Mouse (Mus musculus) urinary bladder, postnatal 36 days (tissue): ENCODE measurements around the gene Mapk1.
"Not testable (repeated sequence)": the region's sequence is repeated elsewhere in the genome, so short reads cannot be mapped to it uniquely, and the experiment has no call there.

Experiments used
- DNase-seq, 2 experiments: peaks; one replicate each; pipeline ENCODE4 v3.0.0; 2022; ENCODE audit warnings: low spot score in 2 of 2, mixed read lengths in 1 of 2

Gene Mapk1

DNA sequence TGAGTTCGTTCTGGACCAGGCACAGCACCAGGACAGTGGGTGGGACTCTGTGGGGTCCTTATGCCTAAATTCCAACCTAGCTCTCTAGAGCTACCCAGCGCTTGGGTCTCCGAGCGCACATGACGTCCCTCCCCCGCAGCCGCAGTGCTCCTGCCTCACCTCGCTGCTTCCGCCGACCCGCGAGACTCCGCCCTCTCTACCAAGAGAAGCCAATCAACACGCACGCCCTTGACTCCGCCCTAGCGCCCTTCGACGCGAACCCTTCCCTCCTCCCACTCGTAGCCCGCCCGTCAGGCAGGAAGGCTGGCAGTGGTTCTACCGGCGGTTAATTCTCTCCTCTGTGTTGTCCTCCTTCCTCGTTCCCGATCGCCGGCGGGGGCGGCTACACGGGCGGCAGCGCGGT, at the start of gene Mapk1:
Mapk1 (plus strand) TSS at position 252 of the 403 bp plus-strand sequence.
- DNase-seq = peak; percentile 93 to 96

DNA sequence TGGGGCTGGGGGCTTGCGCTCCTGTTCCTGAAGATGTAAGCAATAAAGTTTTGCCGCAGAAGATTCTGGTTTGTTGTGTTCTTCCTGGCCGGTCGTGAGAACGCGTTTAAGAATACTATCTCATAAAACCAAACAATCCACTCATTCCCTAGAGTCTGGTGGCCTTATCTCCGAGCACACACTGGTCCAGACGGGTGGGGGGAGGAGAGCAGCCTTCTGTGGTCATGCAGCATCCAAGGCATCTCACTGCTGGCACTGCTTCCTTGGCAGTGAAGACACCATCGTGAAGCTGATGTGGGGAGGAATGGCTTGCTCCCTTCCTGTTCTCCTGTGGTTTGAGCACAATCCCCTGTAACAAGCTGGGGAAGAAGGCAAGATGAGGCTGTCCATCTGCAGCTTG, 43.6 kb upstream of the Mapk1 start:
- no peak for DNase-seq

DNA sequence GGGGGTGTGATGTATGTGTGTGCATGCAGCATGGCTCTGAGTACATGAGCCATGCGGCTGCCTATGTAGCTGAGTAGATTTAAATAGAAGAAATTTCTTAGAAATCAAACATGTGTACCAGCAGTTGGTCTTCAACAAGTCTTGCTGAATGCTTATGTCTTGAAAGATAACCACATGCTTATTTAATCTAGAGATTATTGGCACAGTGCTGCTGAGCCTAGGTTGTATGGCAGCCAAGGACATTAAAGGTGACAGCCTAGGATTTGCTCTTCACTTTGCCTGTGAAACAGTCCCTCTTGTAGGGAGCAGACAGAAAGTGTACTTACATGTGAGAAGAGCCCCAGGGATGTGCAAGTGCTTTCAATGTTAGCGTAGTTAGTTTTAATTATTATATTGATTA, 42.1 kb upstream of the Mapk1 start:
- DNase-seq = no peak

DNA sequence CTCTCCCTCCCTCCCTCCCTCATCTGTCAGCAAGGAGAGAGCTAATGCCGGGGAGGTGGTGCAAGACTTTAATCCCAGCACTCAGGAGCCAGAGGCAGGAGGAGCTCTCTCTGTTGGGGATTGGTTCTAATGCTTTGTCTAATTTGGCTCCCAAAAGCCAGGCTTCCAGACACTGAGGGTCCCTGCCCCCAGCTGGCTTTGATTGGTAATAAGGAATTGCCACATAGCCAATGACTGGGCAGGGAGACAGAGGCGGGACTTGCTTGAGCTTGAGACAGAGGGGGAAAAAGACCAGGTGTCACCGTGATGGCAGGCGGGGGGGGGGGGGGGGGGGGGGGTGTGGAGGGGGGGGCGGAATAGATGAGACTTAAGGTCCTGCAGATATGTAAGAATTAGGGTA, 24.6 kb upstream of the Mapk1 start:
- DNase-seq = no peak

DNA sequence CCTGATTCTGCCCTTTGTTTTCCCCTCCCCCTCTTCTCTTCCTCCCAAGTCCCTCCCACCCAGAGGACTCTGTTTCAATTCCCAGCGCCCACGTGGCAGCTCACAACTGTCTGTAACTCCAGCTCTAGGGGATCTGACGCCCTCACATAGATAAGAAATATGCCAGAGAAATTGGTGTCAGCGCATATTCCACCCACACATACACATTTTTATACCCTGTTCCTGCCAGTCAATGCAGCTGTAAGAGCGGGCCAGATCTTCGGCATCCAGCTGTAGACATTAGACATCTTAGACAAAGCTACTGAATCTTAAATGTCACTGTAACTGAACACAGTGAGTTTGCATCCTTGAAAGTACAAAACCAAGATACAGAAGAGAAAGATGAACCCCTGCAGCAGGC, 23.3 kb upstream of the Mapk1 start:
- no peak for DNase-seq

DNA sequence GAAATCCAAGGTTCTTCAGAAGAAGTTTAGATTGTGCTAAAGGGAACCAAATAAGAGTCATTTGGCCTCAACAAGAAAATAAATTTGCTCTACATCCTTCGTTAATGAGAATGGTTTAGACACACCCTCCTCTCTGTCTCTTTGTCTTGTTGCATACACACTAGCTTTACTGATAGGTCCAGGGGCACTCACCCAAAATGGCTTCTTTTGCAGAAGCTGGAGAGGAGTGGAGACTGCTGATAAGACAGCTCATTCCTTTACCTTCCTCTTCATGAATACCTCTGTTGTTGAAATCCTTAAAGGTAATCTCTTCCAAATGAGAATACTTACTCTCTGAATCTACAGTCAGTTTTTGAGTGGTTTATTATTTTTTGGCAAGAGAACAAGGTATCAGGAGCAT, 18.0 kb upstream of the Mapk1 start:
- no peak for DNase-seq

DNA sequence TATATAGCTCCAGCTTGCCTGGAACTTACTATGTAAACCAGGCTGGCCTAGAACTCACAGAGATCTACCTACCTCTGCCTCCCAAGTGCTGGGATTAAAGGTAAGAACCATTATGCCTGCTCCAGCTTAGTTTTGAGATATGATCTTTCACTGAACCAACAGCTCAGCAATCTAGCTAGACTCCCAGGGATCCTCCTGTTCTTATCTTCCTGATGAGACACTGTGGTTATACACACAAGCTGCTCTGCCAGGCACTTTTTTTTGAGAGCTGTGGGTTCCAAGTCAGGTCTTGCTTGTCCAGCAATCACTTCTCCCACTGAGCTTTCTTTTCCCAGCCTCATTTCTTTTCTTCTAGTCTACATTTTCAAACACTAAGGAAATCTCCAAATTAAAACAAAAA, 16.9 kb upstream of the Mapk1 start:
- no peak for DNase-seq

DNA sequence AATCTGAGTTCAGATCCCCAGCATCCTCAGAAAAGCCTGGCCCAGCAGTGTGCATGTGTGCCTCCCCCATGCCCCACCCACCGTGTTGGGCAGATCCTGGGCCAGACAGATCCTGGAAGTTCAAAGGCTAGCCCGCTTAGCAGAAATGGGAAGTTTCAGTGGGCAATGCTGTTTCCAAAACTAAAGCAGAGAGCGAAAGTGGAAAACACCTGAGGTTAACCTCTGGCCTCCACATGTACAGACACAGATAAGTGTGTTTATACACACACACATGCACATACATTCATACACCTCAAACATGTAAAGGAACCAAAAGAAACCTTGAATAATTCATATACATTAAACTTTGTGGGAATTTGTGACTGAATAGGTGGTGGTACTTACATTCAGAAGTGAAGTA, 5.1 kb upstream of the Mapk1 start:
- no peak for DNase-seq

DNA sequence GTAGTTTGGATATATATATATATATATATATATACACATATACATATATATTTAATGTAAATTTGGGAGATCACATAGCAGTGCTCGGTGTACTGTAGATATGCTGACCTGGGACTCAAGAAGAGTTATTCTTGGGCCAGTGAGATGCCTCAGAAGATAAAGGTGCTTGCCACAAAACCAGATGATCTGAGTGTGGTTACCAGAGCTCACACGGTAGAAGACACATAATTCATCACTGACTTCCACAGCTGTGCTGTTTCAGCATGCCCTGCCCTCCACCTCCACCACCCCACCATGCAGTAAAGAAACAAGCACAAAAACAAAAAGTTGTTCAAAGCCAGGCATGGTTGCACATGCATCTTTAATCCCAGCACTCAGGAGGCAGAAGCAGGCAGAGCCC, 4.4 kb upstream of the Mapk1 start:
- DNase-seq = no peak

DNA sequence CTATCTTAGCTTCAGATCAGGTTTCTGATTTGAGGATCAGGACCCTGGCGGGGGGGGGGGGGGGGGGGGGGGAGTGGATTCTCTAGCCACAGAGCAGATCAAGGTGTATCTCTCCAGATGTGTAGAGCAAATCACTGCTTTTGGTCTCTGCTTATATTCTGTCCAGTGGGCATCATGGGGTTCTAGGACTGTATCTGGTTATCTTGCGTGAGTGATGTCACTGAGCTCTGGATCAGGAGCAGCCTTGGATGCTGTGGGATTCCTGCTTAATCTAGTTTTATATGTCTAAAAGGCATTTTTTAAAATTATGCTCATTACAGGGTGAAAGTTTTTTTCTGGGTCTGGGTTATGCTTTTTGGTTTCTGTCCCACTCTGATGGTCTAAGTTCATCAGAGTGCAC, 546 bp upstream of the Mapk1 start:
- DNase-seq = no peak

DNA sequence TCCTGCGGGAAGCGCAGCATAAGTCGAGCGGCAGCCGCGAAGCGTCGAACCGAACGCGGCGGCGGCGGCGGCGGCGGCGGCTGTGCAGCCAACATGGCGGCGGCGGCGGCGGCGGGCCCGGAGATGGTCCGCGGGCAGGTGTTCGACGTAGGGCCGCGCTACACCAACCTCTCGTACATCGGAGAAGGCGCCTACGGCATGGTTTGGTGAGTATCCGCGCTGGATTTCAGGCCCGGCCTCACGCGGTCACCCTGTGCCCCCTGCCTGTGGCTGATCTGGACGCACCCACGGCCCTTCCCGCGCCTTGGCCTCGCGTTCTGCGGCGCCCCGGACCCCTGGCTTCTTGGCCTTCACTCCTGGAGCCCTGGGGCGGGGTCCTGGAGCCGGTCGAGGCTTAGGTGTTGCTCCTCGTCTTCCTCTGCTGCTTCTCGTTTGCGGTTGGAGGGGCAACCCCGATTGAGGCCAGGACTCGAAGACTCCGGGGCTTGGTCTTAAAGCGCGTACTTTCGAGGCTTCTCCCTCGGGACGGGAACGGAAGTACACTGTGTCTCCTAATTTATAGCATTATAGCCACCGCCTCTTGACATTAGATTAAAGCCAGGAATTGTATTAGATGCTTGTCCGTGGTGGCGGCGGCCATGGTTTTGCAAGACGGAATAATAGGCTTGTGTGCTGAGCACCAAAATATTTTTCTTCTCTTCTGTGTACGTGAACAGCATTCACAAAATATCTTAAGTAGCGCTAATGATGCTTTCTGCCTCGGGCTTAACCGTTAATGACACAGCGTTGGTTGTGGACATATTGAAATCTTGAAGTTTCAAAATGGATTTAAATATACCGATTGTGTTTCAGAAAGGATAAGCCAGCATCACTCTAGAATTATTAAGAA, 596 bp downstream of the Mapk1 start:
- peak; percentile 51 to 54 for DNase-seq

DNA sequence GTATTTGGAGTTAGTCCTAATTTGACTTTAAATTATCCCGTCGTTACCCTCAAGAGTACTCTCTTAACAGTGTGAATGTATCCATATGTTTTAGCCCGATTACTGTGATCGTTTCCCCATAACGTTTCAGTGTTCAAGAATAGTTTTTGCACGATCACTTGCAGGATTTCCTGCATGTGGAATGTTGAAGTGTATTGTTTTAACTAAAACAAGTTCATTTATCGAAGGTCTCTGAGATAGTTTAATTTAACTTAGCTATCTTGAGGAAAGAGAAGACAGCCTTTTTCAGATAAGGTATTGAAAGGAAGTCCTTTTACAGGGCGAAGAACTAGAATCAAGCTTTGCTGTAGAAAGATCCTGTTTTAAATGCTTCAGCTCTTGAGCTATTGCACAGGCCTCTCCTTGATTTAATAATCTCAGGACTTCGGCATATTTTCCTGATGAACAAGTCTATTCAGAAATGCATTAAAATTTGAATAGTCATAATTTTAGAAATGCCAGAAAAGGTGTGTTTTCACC, 1.3 kb downstream of the Mapk1 start:
- DNase-seq = no peak

DNA sequence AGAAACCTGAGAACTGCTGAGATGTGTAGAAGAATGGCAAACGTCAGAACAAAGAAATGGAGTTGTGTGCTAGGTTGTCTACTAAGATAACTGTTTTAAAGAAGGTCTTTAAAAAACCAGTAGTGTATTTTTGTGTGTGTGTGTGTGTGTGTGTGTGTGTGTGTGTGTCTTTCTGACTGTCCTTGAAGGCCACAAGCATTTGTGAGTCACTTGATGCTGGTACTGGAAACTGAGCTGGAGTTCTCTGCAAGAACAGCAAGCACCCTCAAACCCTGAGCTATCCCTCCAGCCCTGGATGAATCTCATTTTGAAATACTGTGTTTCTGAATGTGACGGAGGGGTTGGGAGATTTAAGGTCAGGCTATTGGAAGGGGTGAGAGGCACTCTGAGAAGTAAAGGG, 4.1 kb downstream of the Mapk1 start:
- DNase-seq = no peak

DNA sequence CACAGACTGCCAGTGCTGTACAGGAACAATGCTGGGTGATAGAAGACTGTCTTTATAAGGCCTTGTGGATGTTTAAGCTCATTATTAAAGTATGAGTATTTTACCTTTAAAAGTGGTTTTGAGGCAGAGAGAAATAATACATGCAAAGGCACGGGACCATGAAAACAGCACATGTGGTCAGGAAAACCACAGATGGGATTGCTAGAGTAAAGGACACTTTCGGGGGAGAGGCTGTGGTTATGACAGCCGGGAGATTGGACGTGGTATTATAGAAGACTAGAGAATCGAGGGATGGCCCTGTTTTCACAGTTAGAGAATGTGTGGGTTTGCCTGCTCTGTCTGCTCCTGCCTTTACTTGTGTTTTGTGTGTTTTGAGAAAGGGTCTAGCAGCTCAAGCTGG, 5.7 kb downstream of the Mapk1 start:
- no peak for DNase-seq

DNA sequence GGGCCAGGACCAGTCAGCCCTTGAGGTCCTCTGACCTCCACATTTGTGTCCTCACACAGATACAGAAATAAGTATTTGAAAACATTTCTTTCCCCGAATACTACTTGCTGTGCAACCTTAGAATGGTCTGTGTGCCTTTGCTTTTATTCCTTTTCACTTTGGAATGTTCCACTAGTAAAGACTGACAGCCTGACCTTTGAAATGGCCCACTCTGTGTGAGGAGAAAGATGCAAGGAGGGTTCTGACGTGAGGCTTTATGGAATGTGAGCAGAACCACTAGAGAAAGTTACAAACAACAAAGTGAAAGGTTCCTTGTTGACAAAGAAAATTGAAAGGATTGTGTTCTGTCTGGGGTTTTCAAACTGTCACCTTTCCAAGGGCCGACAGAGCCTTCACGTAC, 6.8 kb downstream of the Mapk1 start:
- DNase-seq = no peak

DNA sequence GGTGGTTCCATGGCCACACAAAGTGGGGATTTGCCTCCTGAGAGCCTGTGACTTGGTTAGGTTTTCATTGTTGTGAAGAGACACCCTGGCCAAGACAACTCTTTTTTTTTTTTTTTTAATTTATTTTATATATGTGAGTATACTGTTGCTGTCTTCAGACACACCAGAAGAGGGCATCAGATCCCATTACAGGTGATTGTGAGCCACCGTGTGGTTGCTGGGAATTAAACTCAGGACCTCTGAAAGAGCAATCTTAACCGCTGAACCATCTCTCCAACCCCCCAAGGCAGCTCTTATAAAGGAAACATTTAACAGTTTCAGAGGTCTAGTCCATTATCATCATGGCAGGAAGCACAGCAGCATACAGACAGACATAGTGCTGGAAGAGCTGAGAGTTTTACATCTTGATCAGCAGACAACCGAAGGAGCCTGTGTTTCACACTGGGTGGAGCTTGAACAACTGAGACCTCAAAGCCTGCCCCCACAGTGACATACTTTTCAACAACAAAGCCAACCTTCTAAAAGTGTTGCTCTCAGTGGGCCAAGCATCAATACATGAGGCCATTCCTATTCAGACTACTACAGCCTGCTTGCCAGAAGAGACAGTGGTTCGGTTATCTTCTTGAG, 11.4 kb downstream of the Mapk1 start:
- DNase-seq = no peak

DNA sequence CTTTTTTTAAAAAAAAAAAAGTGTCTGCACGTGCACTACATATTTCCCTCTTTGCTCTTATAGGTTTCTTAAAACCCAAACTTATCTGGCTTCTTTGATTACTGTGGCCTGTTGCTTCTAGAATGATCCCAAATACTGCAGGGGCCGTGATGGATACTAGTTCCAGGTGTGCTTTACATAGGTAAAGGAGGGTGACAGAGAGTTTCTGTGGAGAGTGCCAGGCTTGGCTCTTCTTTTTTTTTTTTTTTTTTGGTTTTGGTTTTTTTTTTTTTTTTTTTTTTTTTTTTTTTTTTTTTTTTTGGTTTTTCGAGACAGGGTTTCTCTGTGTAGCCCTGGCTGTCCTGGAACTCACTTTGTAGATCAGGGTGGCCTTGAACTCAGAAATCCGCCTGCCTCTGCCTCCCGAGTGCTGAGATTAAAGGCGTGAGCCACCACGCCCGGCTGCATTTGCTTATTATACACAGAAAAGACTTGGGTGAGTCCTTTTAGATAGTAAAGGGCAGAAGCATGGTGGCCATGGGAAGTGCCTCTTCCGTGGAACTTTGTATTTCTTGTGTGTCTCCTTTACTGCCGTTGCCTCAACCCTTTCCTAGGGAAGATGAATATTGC, 13.0 kb downstream of the Mapk1 start:
- DNase-seq = not testable (repeated sequence)

DNA sequence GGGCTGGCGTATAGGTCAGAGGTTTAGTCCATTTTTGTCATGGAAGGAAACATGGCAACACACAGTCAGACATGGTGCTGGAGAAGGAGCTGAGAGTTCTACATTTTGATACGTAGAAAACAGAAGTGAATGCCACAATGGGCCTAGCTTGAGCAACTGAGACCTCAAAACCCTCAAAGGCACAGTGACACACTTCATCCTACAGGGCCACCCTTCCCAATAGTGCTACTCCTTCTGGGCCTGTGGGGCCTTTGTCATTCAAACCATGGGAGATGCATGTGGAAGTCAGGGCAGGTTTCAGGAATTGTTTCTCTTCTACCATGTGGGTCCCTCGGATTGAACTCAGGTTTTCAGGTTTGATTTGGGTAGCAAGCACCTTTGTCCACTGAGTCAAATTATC, 17.9 kb downstream of the Mapk1 start:
- DNase-seq = no peak

DNA sequence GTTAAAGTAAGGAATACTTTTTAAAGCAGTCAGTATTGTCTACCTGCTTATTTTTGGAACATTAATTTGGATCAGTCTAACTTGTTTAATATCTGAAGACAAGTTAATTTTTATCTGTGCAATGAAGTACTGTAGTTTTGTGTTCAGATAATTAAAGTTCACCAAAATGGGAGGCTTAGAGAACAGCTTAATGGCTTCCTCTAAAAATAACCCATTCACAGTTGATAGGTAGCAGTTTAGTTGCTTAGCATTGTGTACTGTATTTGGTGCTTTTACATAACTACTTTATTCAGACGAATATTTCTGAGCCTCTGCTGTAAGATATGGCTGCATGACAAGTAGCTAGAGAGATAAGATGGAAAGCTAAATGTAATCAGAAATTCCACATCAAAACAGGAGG, 23.9 kb downstream of the Mapk1 start:
- DNase-seq = no peak

DNA sequence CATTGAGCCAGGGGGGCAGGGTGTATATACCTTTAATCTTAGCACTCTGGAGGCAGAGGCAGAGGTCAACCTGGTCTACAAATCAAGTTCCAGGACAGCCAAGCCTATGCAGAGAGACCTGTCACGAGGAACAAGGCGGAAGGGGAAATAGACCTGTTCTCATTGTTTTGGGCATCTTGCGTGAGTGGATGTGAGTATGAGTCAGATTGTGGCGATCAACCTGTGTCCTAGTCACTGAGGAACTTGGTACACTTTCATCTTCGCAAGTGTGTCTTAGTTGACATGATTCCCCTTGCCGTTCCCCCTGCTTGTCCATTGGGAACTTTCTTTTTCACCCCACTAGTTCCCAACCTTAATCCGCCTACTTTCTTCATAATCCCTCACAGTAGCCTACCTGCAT, 26.9 kb downstream of the Mapk1 start:
- DNase-seq = peak in 1 of 2 experiments; percentile 5

DNA sequence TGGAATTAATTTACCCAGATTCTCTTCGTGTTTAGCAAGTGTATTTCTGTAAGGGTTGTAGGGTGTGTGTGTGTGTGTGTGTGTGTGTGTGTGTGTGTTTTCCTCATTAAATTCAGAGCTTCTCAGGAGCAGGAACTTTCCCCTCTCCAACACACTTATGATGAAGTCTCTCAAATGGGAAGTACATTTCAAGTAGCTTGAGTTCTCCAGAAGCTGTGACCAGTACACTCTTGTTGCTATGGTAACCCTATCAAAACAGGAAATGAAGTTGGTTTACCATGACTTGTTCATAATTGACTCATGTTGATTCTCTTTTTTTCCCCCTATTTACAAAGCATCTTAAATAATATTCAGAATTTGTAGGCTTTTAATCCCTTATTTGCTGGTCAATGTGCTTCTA, 29.4 kb downstream of the Mapk1 start:
- DNase-seq = no peak

DNA sequence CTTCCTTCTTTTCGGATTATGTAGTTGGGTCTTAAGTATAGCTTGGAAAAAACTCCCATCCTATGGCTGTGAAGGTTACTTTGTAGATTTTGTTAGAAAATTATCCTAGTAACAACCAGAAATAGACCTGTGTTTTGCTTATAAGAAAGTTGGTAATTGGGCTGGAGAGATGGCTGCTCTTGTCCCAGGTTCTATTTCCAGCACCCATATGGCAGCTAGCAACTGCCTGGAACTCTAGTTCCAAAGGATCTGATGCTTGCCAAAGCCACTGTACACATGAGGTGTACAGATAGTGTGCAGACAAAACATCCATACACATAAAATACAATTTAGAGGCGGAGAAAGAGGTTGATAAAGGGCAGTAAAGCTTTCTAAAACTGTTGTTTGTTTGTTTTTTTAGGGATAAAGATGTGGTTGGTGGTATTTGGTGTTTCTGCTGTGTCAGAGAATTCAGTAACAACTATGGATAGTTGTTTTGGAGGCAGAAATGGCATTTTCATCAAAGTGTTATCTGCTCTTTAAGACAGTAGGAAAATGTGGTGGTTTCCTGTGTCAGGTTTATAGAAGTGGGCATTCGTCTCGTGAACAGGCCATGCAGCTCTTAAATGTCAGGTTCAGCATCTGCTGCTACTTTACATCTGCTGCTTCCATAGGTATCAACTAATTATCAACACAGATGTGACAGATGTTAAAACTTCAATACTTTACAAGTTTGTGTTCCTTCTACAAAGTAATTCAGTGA, 32.1 kb downstream of the Mapk1 start:
- DNase-seq = no peak
